Mouse (Mus musculus) megakaryocyte-erythroid progenitor cell, adult 5-6 weeks (primary cell): Measurements from ENCODE around the gene Hoxb9. TPM values are rescaled to one million over a fixed set of nuclear protein-coding genes. Genes with fewer than 3 reads are reported as not detected.

Experiments used
- ATAC-seq: replicated peaks from 2 replicates; pipeline ENCODE4 v1.8.0; 2016; ENCODE audit warnings: mild to moderate bottlenecking, inconsistent platforms; ENCODE audit not compliant: severe bottlenecking, poor library complexity, low FRiP score, low TSS enrichment
- total RNA-seq, 2 experiments: library from RNA; stranded (forward) in 1 of 2; stranded (reverse) in 1 of 2; fragments of 200-1000, 215-1000 nt in 1 of 2; fragments of >200 nt in 1 of 2; fragmentation: Nextera tagmentation in 1 of 2; gene quantifications; 2 replicates each; pipeline ENCODE4 v1.2.3; 2014 to 2017

Hoxb9 gene
- total RNA-seq (2014; fragmentation: Nextera tagmentation): not detected in 2 replicates
- total RNA-seq (2017): not detected in 2 replicates

DNA sequence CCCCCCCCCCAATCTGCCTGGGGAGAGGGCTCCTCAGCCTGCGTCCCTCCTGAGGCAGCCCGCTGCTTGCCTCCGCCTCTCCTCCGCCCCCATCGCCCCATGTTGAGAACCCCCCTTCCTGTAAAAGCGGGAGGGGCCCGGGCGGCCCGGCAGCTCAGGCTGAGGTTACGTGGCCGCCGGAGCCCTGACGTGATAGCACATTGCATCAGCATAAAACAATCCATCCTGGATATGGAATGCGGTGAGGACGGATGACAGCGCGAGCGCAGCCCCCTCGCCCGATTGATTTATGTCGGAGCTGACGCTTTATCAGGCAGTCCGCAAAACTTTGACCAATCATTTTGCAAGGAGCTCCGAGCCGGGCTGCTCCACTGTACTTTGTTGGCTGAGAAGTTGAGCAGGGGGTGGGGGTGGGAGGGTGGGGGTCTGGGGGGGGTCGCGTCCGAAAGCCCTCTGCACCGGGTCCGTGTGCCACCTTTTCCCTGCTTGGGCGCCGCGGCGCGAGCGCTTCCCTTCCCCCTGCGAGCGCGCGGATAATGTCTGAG is at the start of gene Hoxb9:
Gene Hoxb9, plus strand, starts transcription at position 462 of the 545 bp plus-strand sequence.
- no peak for ATAC-seq

GRCm38 (mm10) chr11:96223813-96224212 is 47.4 kb upstream of the Hoxb9 start:
- no peak for ATAC-seq

- no peak for ATAC-seq
These were observed 43.6 kb upstream of the Hoxb9 start for GRCm38 (mm10) chr11:96227676-96228075.

DNA sequence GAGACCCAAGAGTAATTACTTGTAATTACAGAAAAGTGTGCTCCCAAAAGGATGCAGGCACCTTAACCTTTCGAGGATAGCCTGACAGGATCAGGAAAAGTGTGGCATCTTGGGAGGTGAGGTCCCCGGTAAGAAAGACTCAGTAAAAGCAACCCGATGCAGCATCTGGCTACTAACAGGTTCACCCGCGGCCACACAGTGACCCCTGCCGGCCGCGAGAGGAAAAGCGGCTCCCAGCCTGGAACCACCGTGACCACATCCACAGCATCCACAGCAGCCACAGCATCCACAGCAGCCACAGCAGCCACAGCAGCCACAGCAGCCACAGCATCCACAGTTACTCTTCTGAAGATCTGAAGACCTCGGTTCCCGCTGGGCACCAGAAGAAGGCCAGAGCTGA is 36.4 kb upstream of the Hoxb9 start:
- ATAC-seq: peak; percentile 79

- ATAC-seq: peak; percentile 63; the same call in 1 of the 2 replicates
These were observed 31.0 kb upstream of the Hoxb9 start for GRCm38 (mm10) chr11:96240211-96240610.

GRCm38 (mm10) chr11:96250901-96251300 is 20.4 kb upstream of the Hoxb9 start:
- ATAC-seq: no peak

DNA sequence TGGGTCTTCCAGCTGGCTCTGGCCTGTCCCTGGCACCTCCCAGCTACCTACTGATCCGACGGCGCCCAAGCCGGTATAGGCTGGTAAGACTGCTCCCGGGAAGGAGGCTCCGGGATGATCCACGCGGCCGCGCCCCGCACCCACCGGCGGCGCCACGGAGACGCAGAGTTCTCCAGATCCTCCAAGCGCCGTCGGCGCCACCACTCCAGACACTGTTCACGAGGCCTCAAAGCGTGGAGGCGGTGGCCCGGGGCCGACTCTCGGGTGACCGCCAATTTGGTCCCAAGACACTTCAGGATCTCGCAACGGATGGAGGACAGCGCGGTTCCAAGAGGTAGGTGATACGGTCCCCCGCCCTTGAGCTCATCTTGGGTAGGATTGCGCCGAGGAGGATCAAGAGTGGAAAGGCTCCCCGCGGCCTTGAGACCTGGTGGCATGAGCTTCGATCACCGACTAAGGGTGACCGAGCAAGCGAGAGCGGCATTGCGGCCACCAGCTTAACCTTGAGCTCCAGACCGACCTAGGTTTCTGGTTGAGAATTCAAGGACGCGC is 19.7 kb upstream of the Hoxb9 start:
- no peak for ATAC-seq

GRCm38 (mm10) chr11:96252541-96253120 is 18.6 kb upstream of the Hoxb9 start:
- no peak for ATAC-seq

- no peak for ATAC-seq
These were observed 17.0 kb upstream of the Hoxb9 start for GRCm38 (mm10) chr11:96254221-96254620.

GRCm38 (mm10) chr11:96255111-96255995 is 15.9 kb upstream of the Hoxb9 start:
- no peak for ATAC-seq

DNA sequence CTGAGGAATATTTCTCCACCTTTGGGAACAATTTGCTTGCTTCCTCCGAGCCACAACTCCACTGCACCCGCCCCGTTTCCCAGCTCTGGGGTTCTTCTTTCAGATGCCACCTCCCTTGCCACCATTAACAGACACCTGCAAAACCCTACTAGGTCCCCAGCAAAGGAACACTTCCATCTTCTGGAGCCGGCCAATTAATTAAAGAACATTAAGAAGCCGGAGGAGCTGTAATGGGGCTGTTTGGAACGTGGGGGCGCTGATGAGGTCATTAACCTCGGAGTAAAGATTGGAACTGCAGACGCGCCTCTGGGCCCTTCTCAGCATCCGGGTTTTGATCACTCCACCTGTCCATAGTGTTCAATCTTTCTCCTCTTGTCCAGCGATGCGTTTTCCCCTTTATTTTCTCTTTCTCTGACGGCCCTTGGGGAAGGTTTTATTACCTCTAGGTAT is 15.2 kb upstream of the Hoxb9 start:
- no peak for ATAC-seq

DNA sequence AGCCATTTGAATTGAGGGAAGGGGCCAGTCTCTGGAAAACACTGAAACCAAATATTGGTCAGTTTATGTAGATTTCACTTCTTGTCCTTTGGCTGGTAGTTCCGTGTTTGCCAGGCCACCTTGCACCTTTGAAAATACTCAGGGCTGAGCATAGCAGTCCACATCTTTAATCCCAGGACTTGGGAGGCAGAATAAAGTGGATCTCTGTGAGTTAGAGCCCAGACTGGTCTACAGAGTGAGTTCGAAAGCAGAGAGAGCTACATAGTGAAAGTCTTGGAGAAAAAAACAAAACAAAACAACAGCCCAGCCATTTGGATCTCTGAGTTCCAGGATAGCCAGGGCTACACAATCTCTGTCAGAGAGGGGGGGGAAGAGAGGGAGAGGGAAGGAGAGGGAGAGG is 14.1 kb upstream of the Hoxb9 start:
- ATAC-seq: no peak

GRCm38 (mm10) chr11:96259038-96259437 is 12.2 kb upstream of the Hoxb9 start:
- ATAC-seq: no peak

DNA sequence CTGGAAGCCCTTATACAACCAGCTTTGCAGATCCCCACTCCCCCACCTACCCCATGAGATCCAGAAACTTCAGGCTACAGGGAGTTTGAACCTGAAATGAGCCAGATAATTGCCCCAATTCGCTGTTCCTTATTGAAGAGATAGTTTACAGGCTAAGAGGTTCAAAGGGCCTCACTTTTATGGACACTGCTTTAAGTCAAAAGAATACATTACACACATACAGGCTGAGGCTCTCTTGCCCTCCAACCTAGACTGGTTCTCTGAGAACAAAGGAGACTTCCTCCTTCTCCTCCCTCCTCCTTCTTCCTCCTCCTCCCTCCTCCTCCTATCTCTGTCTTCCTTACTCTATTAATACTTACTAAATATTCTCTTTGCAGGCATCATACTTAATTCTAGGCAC is 11.7 kb upstream of the Hoxb9 start:
- no peak for ATAC-seq

DNA sequence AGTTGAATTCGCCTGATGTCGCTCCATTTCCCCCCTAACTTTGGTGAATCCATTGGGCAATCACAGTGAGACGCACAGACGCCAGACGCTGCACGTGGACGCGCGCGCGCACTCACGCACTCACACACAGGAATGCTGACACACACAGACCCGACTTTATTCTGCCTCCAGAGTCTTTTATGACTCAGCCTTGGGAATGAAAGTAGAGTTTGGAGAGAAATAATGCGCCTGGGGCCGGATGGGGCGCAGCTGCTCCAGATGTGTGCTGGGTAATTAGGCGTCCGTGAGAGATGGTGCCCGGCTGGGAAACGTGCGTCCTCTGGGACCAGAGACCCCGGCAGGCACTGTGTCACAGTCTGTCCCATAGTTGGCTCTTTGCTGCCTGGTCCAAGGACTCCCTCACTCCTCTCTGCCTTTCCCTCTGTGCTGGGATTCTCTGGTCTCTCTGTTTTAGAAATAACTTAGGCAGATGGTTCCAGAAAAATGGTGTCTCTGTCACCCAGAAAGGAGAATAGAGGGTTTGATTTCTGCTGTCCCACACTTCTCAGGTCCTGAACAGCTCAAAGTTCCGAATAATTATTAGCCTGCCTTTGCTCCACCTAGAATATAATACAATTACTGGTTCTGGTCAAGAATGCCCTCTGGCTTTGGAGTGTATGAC is 10.8 kb upstream of the Hoxb9 start:
- no peak for ATAC-seq

GRCm38 (mm10) chr11:96261323-96261890 is 9.8 kb upstream of the Hoxb9 start:
- ATAC-seq: peak; percentile 68

GRCm38 (mm10) chr11:96262262-96262830 is 8.9 kb upstream of the Hoxb9 start:
- ATAC-seq: no peak

GRCm38 (mm10) chr11:96263636-96264389 is 7.4 kb upstream of the Hoxb9 start:
- no peak for ATAC-seq
